Mouse (Mus musculus) neural tube, embryonic 12.5 days (tissue): ENCODE measurements around the gene Sept14. TPM values are rescaled to one million over a fixed set of nuclear protein-coding genes. Genes with fewer than 3 reads are reported as not detected.

Source experiments
- ATAC-seq: fragments of 200-750 bp; cut with Nextera tagmentation; 2 replicates; pipeline ENCODE4 v1.8.0; 2017; ENCODE audit warnings: low read depth, mild to moderate bottlenecking, moderate TSS enrichment, moderate library complexity; ENCODE audit not compliant: low FRiP score
- H3K27ac ChIP-seq: fragments of 300-500 bp; sonication (generic); 2 replicates; pipeline ENCODE4 v1.5.1; 2016
- H3K27me3 ChIP-seq: fragments of 300-500 bp; sonication (generic); replicated peaks from 2 replicates; pipeline ENCODE4 v1.6.1; 2016; ENCODE audit warnings: mild to moderate bottlenecking
- H3K36me3 ChIP-seq: fragments of 300-500 bp; sonication (generic); 2 replicates; pipeline ENCODE4 v1.6.1; 2016; ENCODE audit warnings: mild to moderate bottlenecking
- H3K4me1 ChIP-seq: fragments of 300-500 bp; sonication (generic); 2 replicates; pipeline ENCODE4 v1.6.1; 2016
- H3K4me2 ChIP-seq: fragments of 300-500 bp; sonication (generic); replicated peaks from 2 replicates; pipeline ENCODE4 v1.6.1; 2016; ENCODE audit warnings: mild to moderate bottlenecking
- H3K4me3 ChIP-seq: fragments of 300-500 bp; sonication (generic); 2 replicates; pipeline ENCODE4 v1.5.1; 2016
- H3K9ac ChIP-seq: fragments of 300-500 bp; sonication (generic); 2 replicates; pipeline ENCODE4 v1.6.1; 2016; ENCODE audit warnings: mild to moderate bottlenecking
- H3K9me3 ChIP-seq: fragments of 300-500 bp; sonication (generic); 2 replicates; pipeline ENCODE4 v1.6.1; 2016; ENCODE audit warnings: mild to moderate bottlenecking
- WGBS: fragments of 180-500 bp; shearing (Covaris S2); methylation state at CpG from one replicate; pipeline ENCODE4 v1.1.7; 2016; 5-methylcytosine and 5-hydroxymethylcytosine counted together
- polyA plus RNA-seq: library from polyadenylated mRNA; unstranded; fragments of >200 nt; fragmentation: Nextera tagmentation; extraction: Ambion mirVana; gene quantifications from 2 replicates; pipeline ENCODE4 v1.2.1, GENCODE M21; 2016

The Sept14 gene
- polyA plus RNA-seq, 1 experiment from 2014 or later, result not detected

DNA sequence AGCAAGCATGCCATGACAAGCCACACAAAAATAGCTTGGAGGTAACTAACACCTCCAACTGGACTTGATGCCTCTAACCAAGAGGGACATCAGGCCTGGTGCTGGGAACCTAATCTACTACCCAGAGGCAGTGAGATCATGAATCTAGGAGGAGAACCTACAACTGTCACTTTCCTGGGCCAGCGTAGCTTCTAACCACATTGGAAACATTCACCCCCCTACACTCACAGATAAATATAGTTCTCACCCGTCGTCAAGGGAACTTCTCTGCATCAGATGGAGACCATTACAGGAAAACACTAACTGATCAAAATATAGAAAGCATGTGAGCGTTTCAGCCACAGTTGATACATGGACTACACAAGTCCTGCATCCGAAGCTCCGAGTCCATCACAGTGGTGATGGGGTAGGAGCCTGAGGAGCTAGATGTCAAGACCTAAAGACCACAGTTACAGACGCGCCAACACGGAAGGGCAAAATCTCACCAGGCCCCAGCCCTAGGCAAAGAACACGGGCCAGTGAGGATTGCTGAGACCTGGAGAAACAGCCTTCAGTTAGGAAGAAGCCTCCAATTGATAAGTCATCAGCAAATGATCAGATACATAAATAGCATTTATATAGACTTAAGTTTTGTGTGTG lies 41.9 kb downstream of the Sept14 start:
- peaks cover 12% of the 10 kb centered on the region for H3K4me1 ChIP-seq
- no peak for ATAC-seq
- H3K27ac ChIP-seq, result no peak overlapping the region
- no peak overlapping the region for H3K4me2 ChIP-seq
- H3K9me3 ChIP-seq, result no peaks in the 10 kb centered on the region
- H3K36me3 ChIP-seq, result no peaks in the 10 kb centered on the region
- no peak overlapping the region for H3K9ac ChIP-seq
- H3K27me3 ChIP-seq, result no peaks in the 10 kb centered on the region
- no peak overlapping the region for H3K4me3 ChIP-seq
- 97% methylated on average over 10 of the region's 10 CpGs for WGBS

DNA sequence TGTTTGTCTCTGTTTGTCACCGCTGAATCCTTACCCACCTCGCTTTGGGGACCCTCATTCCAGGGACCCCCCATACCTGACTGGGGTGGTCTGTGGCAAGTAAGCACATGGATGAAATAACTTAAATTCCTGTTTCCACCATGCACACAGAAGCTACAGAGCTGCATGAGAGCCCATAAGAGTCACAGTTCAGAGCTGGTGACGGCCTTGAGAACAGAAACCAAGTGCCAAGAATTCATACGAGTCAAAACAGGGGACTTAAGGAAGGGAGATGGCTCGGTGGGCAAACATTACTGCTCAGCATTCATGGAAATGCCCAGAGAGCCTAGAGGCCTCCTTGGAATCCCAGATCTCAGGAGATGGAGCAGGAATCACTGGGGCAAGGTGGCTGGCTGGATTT lies 44.2 kb downstream of the Sept14 start:
- Histone ChIP-seq H3K4me2 (no peak overlapping the region), H3K9ac (no peak overlapping the region), H3K36me3 (peaks cover 17% of the 10 kb centered on the region), H3K27ac (no peak overlapping the region), H3K27me3 (no peaks in the 10 kb centered on the region), H3K4me1 (peaks cover 9% of the 10 kb centered on the region), H3K9me3 (no peaks in the 10 kb centered on the region), H3K4me3 (no peak overlapping the region)
- WGBS, result 92% methylated on average over 5 of the region's 5 CpGs
- no peak for ATAC-seq

DNA sequence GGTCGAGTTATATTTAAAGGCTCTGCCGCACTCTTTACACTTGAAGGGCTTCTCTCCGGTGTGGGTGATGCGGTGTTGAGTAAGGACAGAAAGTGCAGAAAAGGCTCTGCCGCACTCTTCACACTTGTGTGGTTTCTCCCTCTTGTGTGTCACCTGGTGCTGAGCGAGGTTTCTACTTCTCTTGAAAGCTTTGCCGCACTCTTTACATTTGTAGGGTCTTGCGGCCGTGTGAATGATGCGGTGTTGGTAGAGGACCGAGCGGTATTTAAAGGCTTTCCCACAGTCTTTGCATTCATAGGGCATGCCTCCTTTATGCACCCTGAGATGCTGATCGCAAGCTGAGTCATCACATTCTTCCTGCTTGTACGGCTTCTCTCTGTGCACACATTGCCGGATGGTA lies 50.4 kb downstream of the Sept14 start:
- Histone ChIP-seq H3K9me3 (no peaks in the 10 kb centered on the region), H3K36me3 (peaks cover 52% of the 10 kb centered on the region), H3K27me3 (no peaks in the 10 kb centered on the region), H3K4me1 (no peaks in the 10 kb centered on the region), H3K4me3 (no peak overlapping the region), H3K4me2 (no peak overlapping the region), H3K27ac (no peak overlapping the region), H3K9ac (no peak overlapping the region)
- no peak for ATAC-seq
- WGBS, result 94% methylated on average over 15 of the region's 15 CpGs

DNA sequence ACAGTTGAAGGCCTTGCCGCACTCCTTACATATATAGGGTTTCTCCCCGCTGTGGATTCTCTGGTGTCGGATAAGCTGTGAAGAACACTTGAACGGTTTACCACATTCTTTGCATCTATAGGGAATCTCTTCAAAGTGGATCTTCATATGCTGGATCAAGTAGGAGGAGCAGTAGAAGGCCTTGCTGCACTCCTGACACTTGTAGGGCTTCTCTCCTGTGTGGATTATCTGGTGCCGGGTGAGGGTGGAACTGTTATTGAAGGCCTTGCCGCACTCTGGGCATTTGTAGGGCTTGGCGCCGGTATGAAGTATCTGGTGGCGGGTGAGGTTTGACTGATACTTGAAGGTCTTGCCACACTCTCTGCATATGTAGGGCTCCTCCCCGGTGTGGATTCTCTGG lies 51.3 kb downstream of the Sept14 start:
- H3K4me2 ChIP-seq, result no peak overlapping the region
- 97% methylated on average over 10 of the region's 10 CpGs for WGBS
- no peaks in the 10 kb centered on the region for H3K27me3 ChIP-seq
- no peaks in the 10 kb centered on the region for H3K9me3 ChIP-seq
- no peaks in the 10 kb centered on the region for H3K4me1 ChIP-seq
- no peak overlapping the region for H3K27ac ChIP-seq
- peaks cover 52% of the 10 kb centered on the region for H3K36me3 ChIP-seq
- H3K4me3 ChIP-seq, result no peak overlapping the region
- no peak overlapping the region for H3K9ac ChIP-seq
- no peak for ATAC-seq

DNA sequence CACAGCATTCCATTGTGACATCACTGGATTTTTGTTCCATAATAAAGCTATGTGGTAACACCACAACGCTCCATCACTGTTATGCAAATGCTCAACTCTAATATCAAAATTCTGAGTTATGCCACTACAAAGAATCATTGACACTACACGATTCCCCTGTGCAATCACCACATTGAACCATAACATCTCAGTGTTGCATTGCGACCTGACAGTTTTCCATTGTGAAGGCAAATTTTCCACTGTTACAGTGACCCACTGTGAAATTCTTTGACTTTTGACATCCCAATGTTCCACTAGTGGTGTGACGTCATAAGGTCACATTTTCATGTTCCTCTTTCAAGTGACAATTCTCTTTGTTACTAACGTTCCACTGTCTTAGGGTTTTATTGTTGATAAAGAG lies 57.5 kb downstream of the Sept14 start:
- peaks cover 5% of the 10 kb centered on the region; the same call in 1 of the 2 replicates for H3K36me3 ChIP-seq
- 87% methylated on average over 5 of the region's 5 CpGs for WGBS

More for the DNA sequence above, 57.5 kb downstream of the Sept14 start:
- H3K27me3 ChIP-seq, result no peaks in the 10 kb centered on the region
- no peak overlapping the region for H3K4me3 ChIP-seq
- H3K4me1 ChIP-seq, result no peaks in the 10 kb centered on the region
- H3K9me3 ChIP-seq, result no peaks in the 10 kb centered on the region
- H3K4me2 ChIP-seq, result no peak overlapping the region
- ATAC-seq, result no peak
- H3K9ac ChIP-seq, result no peak overlapping the region
- no peak overlapping the region for H3K27ac ChIP-seq

Other genes with a start within 250 kb of the Sept14 start
- 70.3 and 70.8 TPM in 2 replicates for gene Sfswap, start 207.3 kb downstream of the Sept14 start, polyA plus RNA-seq
- gene Mmp17, start 124.3 kb downstream of the Sept14 start, polyA plus RNA-seq, result 6.7 and 6.9 TPM in 2 replicates
- gene Zfp11, start 38.4 kb downstream of the Sept14 start, polyA plus RNA-seq, result 5.7 and 7.5 TPM in 2 replicates
- 153 and 156 TPM in 2 replicates for gene Mrps17, start 7.0 kb upstream of the Sept14 start, polyA plus RNA-seq
- 73.0 and 77.7 TPM in 2 replicates for gene Nipsnap2, start 16.6 kb upstream of the Sept14 start, polyA plus RNA-seq
- 32.4 and 35.3 TPM in 2 replicates for gene Psph, start 78.9 kb upstream of the Sept14 start, polyA plus RNA-seq
- 43.9 and 44.6 TPM in 2 replicates for gene Sumf2, start 138.5 kb upstream of the Sept14 start, polyA plus RNA-seq
- gene Chchd2, start 179.0 kb upstream of the Sept14 start, polyA plus RNA-seq, result 806 and 883 TPM in 2 replicates
- gene Zbed5, start 187.2 kb upstream of the Sept14 start, polyA plus RNA-seq, result 10.0 and 10.8 TPM in 2 replicates
- 0.24 and 0.38 TPM in 2 replicates for gene Phkg1, start 190.0 kb upstream of the Sept14 start, polyA plus RNA-seq
- gene Nupr1l, start 200.0 kb upstream of the Sept14 start, polyA plus RNA-seq, result 4.7 and 5.0 TPM in 2 replicates
- 39.2 and 42.3 TPM in 2 replicates for gene Vkorc1l1, start 233.5 kb upstream of the Sept14 start, polyA plus RNA-seq